Mouse (Mus musculus) neural tube, embryonic 12.5 days (tissue): ENCODE results near the gene Acp5. TPM values are rescaled to one million over a fixed set of nuclear protein-coding genes. Genes with fewer than 3 reads are reported as not detected.

ENCODE experiments used
- ATAC-seq: fragments of 200-750 bp; cut with Nextera tagmentation; 2 replicates; pipeline ENCODE4 v1.8.0; 2017; ENCODE audit warnings: low read depth, mild to moderate bottlenecking, moderate TSS enrichment, moderate library complexity; ENCODE audit not compliant: low FRiP score
- H3K27ac ChIP-seq: fragments of 300-500 bp; sonication (generic); 2 replicates; pipeline ENCODE4 v1.5.1; 2016
- H3K27me3 ChIP-seq: fragments of 300-500 bp; sonication (generic); replicated peaks from 2 replicates; pipeline ENCODE4 v1.6.1; 2016; ENCODE audit warnings: mild to moderate bottlenecking
- H3K36me3 ChIP-seq: fragments of 300-500 bp; sonication (generic); 2 replicates; pipeline ENCODE4 v1.6.1; 2016; ENCODE audit warnings: mild to moderate bottlenecking
- H3K4me1 ChIP-seq: fragments of 300-500 bp; sonication (generic); 2 replicates; pipeline ENCODE4 v1.6.1; 2016
- H3K4me2 ChIP-seq: fragments of 300-500 bp; sonication (generic); replicated peaks from 2 replicates; pipeline ENCODE4 v1.6.1; 2016; ENCODE audit warnings: mild to moderate bottlenecking
- H3K4me3 ChIP-seq: fragments of 300-500 bp; sonication (generic); 2 replicates; pipeline ENCODE4 v1.5.1; 2016
- H3K9ac ChIP-seq: fragments of 300-500 bp; sonication (generic); 2 replicates; pipeline ENCODE4 v1.6.1; 2016; ENCODE audit warnings: mild to moderate bottlenecking
- H3K9me3 ChIP-seq: fragments of 300-500 bp; sonication (generic); 2 replicates; pipeline ENCODE4 v1.6.1; 2016; ENCODE audit warnings: mild to moderate bottlenecking
- WGBS: fragments of 180-500 bp; shearing (Covaris S2); methylation state at CpG from one replicate; pipeline ENCODE4 v1.1.7; 2016; 5-methylcytosine and 5-hydroxymethylcytosine counted together
- polyA plus RNA-seq: library from polyadenylated mRNA; unstranded; fragments of >200 nt; fragmentation: Nextera tagmentation; extraction: Ambion mirVana; gene quantifications from 2 replicates; pipeline ENCODE4 v1.2.1, GENCODE M21; 2016

Acp5 gene
- polyA plus RNA-seq, 1 experiment from 2014 or later: 5.2 TPM

DNA sequence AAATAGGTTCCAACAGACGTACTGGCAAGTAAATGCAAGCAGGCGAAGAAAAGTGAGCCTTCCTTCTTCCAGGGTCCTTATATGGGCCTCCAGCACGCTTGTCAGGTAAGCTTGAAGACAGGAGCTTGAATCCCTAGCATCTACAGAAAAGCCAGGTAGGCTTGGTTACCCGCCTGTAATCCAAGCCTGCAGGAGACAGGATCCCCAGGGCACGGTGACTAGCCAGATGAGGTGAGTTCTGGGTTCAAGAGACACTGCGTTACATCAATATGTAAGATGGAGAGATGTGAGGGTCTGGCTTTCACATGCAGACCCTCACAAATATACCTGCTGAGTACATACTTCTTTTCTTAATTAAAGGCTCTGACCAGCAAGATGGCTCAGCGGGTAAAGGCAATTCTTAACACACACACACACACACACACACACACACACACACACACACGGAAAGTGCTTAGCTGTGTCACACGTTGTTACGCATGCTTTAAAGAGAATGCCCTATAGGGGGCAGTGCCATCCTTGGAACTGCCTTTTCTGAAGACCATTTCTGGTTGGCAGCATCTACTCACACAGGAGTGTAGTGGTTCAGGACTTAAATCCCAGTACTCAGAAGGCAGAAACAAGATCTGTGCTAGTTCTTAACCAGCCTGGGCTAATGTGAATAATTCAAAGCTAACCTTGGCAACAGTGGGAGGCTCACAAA lies 17.6 kb downstream of the Acp5 start:
- no peaks in the 10 kb centered on the region for H3K27me3 ChIP-seq
- H3K4me1 ChIP-seq: peaks cover 10% of the 10 kb centered on the region
- H3K4me2 ChIP-seq: peak overlapping the region; percentile 89
- H3K36me3 ChIP-seq: peaks cover 13% of the 10 kb centered on the region
- peak overlapping the region; percentile 85; the same call in 1 of the 2 replicates for H3K9ac ChIP-seq
- ATAC-seq: no peak
- H3K9me3 ChIP-seq: no peaks in the 10 kb centered on the region
- H3K27ac ChIP-seq: no peak overlapping the region
- H3K4me3 ChIP-seq: peak overlapping the region; percentile 77
- 45% methylated on average over 10 of the region's 10 CpGs for WGBS

DNA sequence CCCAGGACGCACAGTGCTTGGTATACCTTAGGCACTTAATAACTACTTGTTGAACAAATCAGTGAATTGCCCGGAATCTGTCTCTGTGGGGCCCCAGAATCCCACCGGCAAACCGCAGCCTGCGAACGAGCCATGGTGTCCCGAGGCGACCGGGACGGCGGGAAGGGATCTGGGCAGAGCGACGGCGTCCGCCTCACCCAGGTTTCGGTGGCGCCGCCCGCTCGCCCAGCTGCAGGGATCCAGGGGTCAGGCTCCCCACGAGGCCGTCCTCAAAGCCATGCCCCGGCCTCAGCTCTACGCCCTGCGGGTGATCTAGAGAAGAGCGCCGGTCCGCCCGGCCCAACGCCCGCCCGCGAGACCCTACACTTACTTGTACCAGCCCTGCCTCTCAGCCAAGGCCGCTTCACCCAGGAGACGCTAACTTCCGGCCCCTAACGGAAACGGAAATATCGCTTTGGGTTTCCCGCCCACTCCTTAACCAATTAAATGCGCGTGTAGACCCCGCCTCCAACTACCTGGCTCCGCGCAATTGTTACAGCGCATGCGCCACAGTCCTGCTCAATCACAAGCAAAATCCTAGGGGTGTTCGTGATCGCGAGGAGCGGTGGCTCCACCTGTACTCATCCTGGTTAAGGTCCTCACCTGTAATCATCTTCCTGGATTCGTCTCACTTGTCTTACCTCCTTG lies 18.6 kb downstream of the Acp5 start, which contains the start of gene Elof1:
TSS of gene Elof1 (minus strand) at position 433 of the 687 bp plus-strand sequence.
- Histone ChIP-seq H3K36me3 (peaks cover 23% of the 10 kb centered on the region), H3K27me3 (no peaks in the 10 kb centered on the region), H3K4me1 (peaks cover 10% of the 10 kb centered on the region), H3K4me3 (peak within 1 kb of the TSS; percentile 77), H3K4me2 (peak within 1 kb of the TSS; percentile 89), H3K9ac (peak within 1 kb of the TSS; percentile 85), H3K9me3 (no peaks in the 10 kb centered on the region), H3K27ac (peak within 1 kb of the TSS; percentile 28; the same call in 1 of the 2 replicates)
- under 1% methylated on average over 52 of the region's 52 CpGs for WGBS
- ATAC-seq: peak; percentile 94

DNA sequence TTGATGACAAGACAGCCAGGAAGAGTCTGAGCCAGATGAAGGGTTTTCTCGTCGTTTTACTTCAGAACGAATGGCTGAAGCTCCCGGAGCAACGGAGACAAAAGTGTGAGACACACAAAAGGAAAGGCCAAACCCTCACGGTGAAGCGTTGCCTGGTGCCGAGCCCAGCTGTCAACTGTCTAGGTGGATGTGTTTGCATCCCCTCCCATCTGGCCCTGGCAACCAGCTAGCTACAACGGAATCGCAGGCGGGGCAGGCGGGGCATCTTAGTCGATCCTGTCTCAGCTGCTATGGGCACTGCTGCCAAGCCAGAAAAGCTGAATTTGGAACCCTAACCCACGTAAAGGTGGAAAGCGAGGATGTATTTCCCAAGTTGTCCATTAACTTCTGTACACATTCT lies 19.4 kb downstream of the Acp5 start:
- ATAC-seq: no peak
- Histone ChIP-seq H3K36me3 (peaks cover 31% of the 10 kb centered on the region), H3K4me3 (peak overlapping the region; percentile 77), H3K27me3 (no peaks in the 10 kb centered on the region), H3K4me2 (peak overlapping the region; percentile 89), H3K9ac (peak overlapping the region; percentile 85), H3K4me1 (peaks cover 10% of the 10 kb centered on the region), H3K9me3 (no peaks in the 10 kb centered on the region), H3K27ac (no peak overlapping the region)
- WGBS: 20% methylated on average over 15 of the region's 15 CpGs

DNA sequence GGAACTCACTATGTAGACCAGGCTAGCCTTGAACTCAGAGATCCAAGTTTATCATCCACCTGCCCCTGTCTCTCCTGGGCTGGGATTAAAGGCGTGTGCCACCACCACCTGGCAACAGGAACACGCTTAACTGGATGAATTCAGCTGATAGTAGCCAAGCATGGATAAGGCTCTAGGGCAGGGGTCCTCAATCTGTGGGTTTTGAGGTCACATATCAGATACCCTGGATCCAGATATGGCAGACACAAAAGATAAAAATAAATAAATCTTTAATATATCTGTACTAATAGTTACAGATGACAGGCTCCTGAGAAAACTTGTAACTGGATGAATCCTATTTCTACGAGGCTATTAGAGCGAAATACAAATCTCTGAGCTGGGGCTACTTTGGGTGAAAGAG lies 19.9 kb downstream of the Acp5 start:
- Histone ChIP-seq H3K27ac (no peak overlapping the region), H3K9me3 (no peaks in the 10 kb centered on the region), H3K27me3 (no peaks in the 10 kb centered on the region), H3K4me3 (peak overlapping the region; percentile 77; the same call in 1 of the 2 replicates), H3K36me3 (peaks cover 34% of the 10 kb centered on the region), H3K4me1 (peaks cover 10% of the 10 kb centered on the region), H3K4me2 (peak overlapping the region; percentile 89), H3K9ac (peak overlapping the region; percentile 85; the same call in 1 of the 2 replicates)
- 94% methylated on average over 4 of the region's 4 CpGs for WGBS
- no peak for ATAC-seq

DNA sequence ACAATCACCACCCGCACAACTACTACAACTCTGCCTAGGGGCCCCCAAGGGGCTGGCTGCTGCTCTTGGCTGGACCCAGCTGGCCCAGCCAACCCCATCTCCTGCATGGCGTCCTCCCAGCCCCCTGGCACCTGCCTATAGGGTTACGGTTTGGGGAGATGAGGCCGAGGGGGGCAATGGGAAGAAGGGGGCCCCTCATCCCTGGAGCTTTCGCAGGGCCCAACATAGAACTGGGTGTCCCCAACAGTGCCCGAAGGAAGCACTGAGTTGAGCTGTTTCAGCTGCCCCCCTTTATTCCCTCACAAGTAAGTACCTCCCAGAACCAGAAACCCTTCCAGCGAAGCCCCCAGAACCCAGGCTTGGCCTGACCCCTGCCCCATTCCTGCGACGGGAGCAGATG lies 27.3 kb downstream of the Acp5 start:
- Histone ChIP-seq H3K36me3 (peaks cover 37% of the 10 kb centered on the region), H3K4me1 (no peaks in the 10 kb centered on the region), H3K4me2 (no peak overlapping the region), H3K27me3 (no peaks in the 10 kb centered on the region), H3K9me3 (no peaks in the 10 kb centered on the region), H3K9ac (no peak overlapping the region), H3K4me3 (no peak overlapping the region), H3K27ac (no peak overlapping the region)
- 90% methylated on average over 9 of the region's 9 CpGs for WGBS
- ATAC-seq: no peak

DNA sequence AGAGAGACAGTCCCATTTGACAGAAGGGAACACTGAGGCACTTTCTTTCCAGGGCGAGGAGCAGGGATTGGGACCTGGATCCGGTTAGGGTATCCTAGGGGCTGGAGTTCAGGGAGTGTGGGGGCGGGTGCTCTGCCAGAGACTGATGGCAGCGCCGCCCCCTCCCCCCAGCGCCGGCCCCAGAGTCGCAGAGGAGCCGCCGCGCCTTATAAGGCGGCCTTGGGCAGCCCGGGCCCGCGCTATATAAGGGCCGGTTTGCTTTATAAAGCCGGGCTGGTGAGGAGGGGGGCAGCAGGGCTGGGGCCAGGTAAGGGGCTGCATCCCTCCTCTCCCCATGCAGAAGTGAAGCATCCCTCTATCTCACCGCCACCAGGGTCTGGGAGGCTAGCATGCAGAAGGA lies 35.6 kb downstream of the Acp5 start:
- 0 out of 2 replicates have a peak overlapping the region, but pooled peaks have one; percentile 2 for H3K4me3 ChIP-seq
- H3K27me3 ChIP-seq: peaks cover 35% of the 10 kb centered on the region
- no peak overlapping the region for H3K9ac ChIP-seq
- H3K4me2 ChIP-seq: 0 out of 2 replicates have a peak overlapping the region, but pooled peaks have one; percentile 12
- peaks cover 7% of the 10 kb centered on the region; the same call in 1 of the 2 replicates for H3K4me1 ChIP-seq
- no peak overlapping the region for H3K27ac ChIP-seq
- ATAC-seq: no peak
- H3K9me3 ChIP-seq: no peaks in the 10 kb centered on the region
- no peaks in the 10 kb centered on the region for H3K36me3 ChIP-seq
- WGBS: 4% methylated on average over 18 of the region's 18 CpGs

DNA sequence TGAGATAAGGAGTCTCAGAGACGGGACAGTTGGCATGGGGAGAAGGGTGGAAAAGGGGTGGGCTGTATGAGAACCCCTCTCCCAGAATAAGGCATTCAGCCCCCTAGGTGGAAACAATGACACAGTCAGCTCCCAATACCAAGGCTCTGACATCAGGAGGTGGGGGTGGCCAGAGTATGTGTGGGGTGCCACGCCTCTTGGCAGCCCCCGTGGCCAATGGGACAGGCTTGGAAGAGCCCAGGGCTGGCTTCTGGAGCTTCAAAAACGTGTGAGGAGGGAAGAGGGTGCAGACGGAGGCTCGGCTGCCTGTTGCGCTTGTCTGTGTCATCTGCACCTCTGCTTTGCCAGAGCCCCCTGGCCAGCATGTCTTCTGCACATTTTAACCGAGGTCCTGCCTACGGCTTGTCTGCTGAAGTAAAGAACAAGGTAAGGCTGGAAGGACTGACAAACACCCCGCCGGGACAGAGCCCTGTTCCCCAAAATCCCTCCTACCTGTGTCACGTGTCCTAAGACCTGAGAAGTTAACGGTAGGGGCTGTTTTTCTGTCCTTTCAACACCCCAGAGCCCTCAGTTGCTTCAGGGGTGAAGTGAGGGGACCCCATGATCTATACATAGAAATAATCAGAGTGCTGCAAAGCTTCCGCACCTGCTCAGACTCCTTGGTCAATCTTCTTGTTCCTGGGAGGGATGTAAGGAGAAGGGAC lies 36.4 kb downstream of the Acp5 start, which contains the start of gene Cnn1:
TSS of gene Cnn1 (plus strand) at position 224 of the 704 bp plus-strand sequence.
- peaks cover 35% of the 10 kb centered on the region for H3K27me3 ChIP-seq
- H3K4me2 ChIP-seq: 0 out of 2 replicates have a peak within 1 kb of the TSS, but pooled peaks have one; percentile 12
- 0 out of 2 replicates have a peak within 1 kb of the TSS, but pooled peaks have one; percentile 2 for H3K4me3 ChIP-seq
- WGBS: 9% methylated on average over 14 of the region's 14 CpGs
- no peak for ATAC-seq
- peaks cover 7% of the 10 kb centered on the region; the same call in 1 of the 2 replicates for H3K4me1 ChIP-seq
- H3K27ac ChIP-seq: no peak within 1 kb of the TSS
- no peak within 1 kb of the TSS for H3K9ac ChIP-seq
- no peaks in the 10 kb centered on the region for H3K9me3 ChIP-seq
- H3K36me3 ChIP-seq: no peaks in the 10 kb centered on the region

DNA sequence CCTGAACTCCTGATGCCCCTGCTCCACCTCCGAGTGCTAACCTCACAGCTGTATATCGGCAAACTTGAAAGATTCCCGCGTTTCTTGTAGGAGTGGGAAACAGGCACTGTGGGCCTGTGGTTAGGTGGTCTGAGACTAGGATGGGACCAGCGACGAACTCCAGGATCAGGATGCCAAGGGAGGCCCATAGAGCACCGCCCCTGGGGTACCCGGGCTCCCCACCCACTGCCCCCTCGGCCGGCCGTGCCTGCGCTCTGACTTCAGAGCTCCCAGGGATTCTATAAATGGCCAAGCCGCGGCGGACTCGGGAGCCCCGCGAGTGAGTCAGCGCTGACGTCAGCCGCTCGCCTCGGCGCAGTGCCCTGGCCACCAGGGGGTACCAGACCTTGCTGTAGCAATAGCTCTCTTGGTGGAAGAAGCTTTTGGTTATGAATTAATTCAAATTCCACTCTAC lies 39.6 kb downstream of the Acp5 start:
- whole genome bisulfite sequencing: 1% methylated on average over 24 of the region's 24 CpGs
- Histone ChIP-seq H3K4me1 (peaks cover 7% of the 10 kb centered on the region; the same call in 1 of the 2 replicates), H3K9me3 (no peaks in the 10 kb centered on the region), H3K9ac (peak overlapping the region; percentile 55; the same call in 1 of the 2 replicates), H3K36me3 (no peaks in the 10 kb centered on the region), H3K27ac (no peak overlapping the region), H3K4me2 (peak overlapping the region; percentile 63), H3K27me3 (peaks cover 27% of the 10 kb centered on the region), H3K4me3 (peak overlapping the region; percentile 28)
- peak; percentile 83 for ATAC-seq

DNA sequence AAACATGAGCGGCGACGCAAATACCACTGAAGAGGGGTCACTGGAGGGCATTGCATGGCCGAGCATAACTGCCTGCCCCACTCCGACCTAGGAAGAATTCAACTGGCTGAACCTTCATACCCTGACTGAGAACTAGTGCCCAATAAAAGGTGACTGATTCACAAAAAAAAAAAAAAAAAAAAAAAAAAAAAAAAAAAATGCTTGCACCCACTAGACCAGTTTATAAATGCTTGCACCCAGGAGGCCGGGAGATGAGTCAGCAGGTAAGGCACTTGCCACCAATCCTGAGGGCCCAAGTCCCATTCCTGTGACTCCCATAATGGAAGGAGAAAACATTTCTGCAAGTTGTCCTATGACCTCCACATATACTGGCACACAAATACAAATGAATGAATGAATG lies 42.8 kb downstream of the Acp5 start:
- Histone ChIP-seq H3K4me3 (no peak overlapping the region), H3K9ac (no peak overlapping the region), H3K9me3 (no peaks in the 10 kb centered on the region), H3K4me2 (no peak overlapping the region), H3K4me1 (peaks cover 4% of the 10 kb centered on the region; the same call in 1 of the 2 replicates), H3K27ac (no peak overlapping the region), H3K36me3 (no peaks in the 10 kb centered on the region), H3K27me3 (no peaks in the 10 kb centered on the region; the same call in 1 of the 2 replicates)
- no peak for ATAC-seq
- WGBS: 87% methylated on average over 6 of the region's 6 CpGs

DNA sequence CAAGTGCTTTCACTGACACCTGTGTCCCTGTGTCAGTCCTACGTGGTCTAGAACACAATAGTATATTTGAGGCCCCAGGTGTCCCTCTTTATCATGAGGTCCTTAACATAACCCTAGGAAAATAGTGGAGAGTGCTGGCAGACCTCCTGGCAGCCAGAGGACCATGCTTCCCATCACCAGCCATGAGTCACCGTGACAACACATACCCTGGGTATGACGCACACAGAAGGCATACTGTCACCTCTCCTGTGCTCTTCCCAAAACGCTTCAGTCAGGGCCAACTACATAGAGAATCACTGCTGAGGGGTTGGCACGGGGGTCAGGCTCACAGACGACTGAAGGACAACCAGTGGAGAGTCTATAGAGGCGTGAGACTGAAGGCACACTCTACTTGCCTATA lies 45.5 kb downstream of the Acp5 start:
- Histone ChIP-seq H3K9ac (no peak overlapping the region), H3K27me3 (no peaks in the 10 kb centered on the region), H3K36me3 (no peaks in the 10 kb centered on the region), H3K4me2 (no peak overlapping the region), H3K27ac (no peak overlapping the region), H3K4me3 (no peak overlapping the region), H3K4me1 (peaks cover 6% of the 10 kb centered on the region), H3K9me3 (no peaks in the 10 kb centered on the region)
- no peak for ATAC-seq
- WGBS: 84% methylated on average over 7 of the region's 7 CpGs

DNA sequence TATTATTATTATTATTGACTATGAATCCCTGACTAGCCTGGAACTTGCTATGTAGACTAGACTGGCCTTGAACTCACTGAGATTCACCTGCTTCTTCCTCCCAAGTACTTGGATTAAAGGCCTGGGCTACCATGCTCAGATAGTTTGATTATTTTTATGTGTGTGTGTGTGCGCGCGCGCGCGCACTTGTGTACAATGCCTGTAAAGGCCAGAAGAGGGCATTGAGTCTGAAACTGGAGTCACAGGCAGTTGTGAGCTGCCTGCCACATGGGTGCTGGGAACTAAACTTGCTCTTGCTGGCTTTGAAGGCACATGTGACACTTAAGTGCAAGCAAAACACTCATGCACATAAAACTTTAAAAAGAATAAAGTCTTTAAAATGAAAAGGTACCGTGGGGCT lies 46.2 kb downstream of the Acp5 start:
- no peak for ATAC-seq
- no peak overlapping the region for H3K4me3 ChIP-seq
- WGBS: 99% methylated on average over 7 of the region's 7 CpGs

More for the DNA sequence above, 46.2 kb downstream of the Acp5 start:
- no peaks in the 10 kb centered on the region for H3K36me3 ChIP-seq
- no peak overlapping the region for H3K27ac ChIP-seq
- no peak overlapping the region for H3K9ac ChIP-seq
- no peaks in the 10 kb centered on the region for H3K9me3 ChIP-seq
- peaks cover 10% of the 10 kb centered on the region for H3K4me1 ChIP-seq
- H3K27me3 ChIP-seq: no peaks in the 10 kb centered on the region
- no peak overlapping the region for H3K4me2 ChIP-seq
